Mouse (Mus musculus): ENCODE measurements around the gene Gm7030.
"Not testable (repeated sequence)": the region's sequence is repeated elsewhere in the genome, so short reads cannot be mapped to it uniquely, and the experiment has no call there.

Gm7030 gene

GRCm38 (mm10) chr17:36135421-36136231, 6.4 kb upstream of the Gm7030 start:
- DNase-seq: not testable (repeated sequence)

- DNase-seq: no peak
These were observed 2.5 kb upstream of the Gm7030 start for GRCm38 (mm10) chr17:36131516-36132265.

GRCm38 (mm10) chr17:36128525-36128924, 700 bp downstream of the Gm7030 start:
- not testable (repeated sequence) for DNase-seq

DNA sequence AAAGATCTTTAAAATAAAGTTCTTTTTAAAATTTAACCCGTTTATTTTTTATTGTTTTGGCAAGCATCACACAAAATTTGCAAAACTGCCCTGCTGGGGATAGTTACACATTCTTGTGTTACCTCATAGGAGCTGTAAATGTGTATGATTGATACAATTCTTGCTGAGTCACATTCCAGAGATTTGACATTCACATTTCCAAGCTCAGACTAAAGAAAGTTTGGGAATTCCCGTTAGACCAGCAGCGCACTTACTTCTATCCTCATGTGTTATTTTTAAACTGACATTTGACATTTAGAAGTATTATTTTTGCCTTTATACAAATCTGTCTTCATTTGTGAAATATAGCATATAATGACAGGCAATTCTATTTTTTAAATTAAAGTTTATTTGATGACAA, 5.1 kb downstream of the Gm7030 start:
- DNase-seq: not testable (repeated sequence)

DNA sequence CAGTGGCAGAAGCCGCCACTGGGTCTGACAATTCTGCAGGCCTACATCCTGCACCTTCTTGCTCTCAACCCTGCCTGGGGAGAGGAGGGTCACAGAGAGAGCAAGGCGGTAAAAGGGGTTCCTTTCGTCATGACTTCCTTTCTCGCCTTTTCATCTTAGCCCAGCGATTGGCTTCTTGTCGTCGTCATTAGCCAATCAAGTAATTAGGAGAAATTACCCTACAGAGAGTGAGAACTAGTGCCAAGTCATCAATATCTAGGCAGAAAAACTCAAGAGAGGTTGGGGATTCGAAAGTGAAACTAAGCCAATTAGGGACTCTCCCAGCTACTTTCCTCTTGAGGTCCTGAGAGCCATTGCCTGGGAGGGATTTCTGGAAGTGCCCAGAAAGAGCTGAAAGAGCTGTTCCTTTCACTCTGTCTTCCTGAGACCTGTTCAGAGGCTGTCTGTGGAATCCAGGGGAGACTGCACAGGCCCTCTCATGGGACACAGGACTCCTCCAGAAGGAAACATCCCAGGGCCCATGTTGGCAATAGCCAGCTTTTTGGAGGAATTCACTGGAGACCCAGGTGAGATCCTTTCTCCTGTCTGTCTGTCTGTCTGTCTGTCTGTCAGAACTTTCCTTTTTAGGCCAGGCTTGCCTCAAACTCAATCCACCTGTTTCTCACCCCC, 7.7 kb downstream of the Gm7030 start, which contains the start of gene Gm19684:
Gene Gm19684, plus strand, starts transcription at position 327 of the 669 bp plus-strand sequence.
- DNase-seq: not testable (repeated sequence)

GRCm38 (mm10) chr17:36120839-36121238, 8.4 kb downstream of the Gm7030 start:
- not testable (repeated sequence) for DNase-seq

- DNase-seq: not testable (repeated sequence)
These were observed 12.7 kb downstream of the Gm7030 start for GRCm38 (mm10) chr17:36116545-36116944.

DNA sequence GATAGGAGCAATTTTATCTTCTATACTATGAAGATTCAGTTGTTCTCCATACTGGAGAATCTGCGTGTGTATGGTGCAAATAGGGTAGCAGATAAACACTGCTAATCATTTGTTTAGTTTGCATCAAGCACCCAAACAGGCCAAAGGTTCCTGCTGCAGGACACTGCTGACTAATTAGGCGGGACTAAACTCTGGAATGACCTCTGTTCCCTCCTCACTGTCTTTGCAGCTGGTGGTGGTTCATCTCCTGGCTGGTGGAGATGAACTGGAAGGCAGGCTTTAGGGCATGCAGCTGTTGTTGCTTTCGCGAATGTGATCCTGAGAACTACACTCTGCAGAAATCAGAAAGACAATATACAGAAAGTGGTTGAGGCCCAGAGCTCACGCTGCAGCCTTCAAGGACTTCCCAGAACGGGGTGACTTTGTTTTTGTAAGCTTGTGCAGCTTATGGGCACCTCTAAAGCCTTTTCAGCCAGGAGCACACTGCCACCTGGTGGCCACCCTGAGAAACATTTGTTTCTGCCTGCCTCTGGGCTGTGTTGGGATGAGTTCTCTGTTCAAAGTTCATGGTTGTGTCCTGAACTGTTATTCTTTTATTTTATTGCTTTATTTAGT, 15.1 kb downstream of the Gm7030 start:
- peak; percentile 48 for DNase-seq

DNA sequence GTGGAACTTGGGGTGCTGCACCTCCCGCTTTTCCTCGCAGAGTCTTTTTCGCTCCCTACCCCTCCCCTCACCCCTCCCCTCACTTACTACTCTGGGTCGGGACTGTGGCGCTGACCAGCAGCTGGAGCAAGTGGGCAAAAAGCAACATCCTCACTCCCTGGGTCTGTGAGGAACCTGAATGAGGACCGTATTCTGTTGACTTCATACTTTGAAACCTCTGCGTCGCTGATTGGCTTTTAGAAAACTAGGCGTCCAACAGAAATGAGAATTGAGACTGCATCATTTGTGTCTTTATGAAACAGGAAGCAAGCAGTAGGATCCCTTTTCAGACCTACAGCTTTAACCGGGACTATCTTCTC, 17.7 kb downstream of the Gm7030 start:
- DNase-seq: not testable (repeated sequence)

DNA sequence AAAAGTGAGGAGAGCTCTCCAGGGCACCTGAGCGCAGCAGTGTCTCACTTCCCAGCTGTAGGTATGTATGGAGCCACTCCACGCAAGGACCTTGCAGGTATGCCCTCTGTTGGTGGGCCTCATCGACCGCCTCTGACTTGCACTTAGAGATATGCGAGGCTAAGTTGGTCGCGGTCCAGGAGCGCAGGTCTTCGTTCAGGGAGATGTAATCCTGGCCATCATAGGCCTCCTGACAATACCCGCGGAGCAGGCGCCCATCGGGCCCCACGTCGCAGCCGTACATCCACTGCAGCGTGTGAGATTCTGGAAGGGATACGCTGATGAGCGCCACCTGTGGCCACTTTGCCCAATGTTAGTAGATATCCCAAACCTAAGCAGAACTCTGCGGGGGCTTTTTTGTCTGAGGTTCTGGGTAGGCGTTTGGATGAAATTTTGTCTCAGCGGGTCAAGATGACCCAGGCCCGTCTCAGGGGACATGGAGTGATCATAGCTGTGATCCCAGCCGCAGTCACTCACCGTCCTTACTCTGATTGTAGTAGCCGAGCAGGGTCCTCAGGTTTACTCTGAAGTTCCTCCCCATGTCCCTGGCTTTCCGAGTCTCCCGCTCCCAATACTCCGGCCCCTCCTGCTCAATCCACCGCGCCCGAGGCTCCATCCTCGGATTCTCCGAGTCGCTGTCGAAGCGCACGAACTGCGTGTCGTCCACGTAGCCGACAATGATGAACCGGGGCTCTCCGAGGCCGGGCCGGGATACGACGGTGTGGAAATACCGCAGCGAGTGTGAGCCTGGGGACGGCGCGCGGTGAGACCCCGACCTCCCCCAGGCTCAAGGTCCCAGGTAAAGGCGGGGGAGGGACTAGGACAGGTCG, 18.4 kb downstream of the Gm7030 start:
- peak; percentile 31 for DNase-seq

DNA sequence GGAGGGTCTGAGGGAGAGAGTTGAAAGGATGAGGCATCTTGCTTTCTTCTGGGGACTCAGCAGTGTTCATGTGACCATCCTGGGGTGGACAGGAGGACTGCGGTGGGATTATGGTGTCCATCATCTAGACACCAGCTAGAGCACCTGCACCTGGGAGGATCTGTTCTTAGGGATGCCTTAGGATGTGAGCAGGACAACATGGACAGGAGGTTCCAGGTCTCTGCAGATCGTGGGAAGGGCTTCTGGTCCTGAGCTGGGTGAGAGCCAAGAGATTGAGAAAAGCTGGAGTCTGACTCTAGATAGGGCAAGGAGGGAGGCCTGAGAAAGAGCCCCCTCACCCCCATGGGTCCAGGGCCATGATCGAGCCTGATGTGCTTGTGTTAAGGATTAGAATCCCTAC, 19.1 kb downstream of the Gm7030 start:
- not testable (repeated sequence) for DNase-seq

- not testable (repeated sequence) for DNase-seq
These were observed 27.1 kb downstream of the Gm7030 start for GRCm38 (mm10) chr17:36102091-36102490.

DNA sequence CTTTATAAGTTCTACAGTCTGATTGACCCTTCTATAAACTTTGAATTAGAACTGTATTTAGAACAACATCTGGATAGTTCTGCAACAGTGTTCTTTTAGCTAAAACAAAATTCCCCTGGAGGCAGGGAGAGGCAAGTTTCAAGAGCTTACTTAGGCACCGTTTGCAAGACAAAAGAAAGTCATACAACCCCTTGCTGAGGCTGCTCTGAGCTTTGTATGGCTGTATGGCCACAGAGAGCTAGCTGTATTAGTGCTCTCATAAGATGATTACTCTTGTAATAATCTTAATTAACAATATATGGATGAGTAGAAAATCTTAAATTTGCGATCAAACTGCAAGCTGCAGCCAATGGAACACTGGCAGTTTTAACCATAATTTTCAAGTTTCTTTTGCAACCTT, 29.6 kb downstream of the Gm7030 start:
- DNase-seq: not testable (repeated sequence)

DNA sequence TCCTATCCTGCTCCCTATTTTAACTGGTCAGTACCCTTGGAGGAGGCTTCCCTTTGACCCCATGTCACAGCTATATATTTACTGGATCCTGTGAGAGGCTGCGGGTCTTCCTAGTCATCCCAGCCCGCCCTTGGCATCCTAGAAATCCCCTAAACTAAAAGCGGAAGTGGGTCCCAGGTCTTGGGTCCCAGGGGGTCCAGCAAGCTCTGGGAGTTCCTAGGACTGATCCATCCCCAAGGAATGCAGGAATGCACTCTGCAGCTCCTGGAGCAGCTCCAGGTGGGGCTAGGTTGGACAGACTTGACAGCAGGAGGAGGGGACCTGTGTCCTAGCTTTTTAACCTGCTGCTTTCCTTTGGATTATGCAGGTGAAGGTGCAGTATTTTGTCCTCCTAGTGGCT, 35.3 kb downstream of the Gm7030 start:
- no peak for DNase-seq

DNA sequence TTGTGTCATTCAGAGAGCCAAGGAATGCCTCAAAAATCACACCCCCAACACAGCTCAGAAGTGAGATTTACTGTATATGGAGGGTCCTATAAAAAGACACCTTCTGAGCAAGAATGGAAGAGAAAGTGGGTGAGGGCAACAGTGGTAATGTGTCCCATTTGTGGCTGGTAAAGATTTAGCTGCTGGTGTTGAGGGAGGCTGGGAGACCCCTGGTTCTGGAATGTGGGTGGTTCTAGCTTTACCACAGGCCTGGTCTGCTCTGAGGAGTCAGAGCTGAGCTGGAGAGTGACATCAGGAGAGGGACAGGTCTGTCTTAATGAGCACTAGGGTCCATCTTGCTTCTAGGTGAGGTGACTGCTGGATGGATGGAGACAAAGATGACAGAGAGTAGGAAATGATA, 36.7 kb downstream of the Gm7030 start:
- DNase-seq: not testable (repeated sequence)

GRCm38 (mm10) chr17:36091933-36092332, 37.3 kb downstream of the Gm7030 start:
- not testable (repeated sequence) for DNase-seq

DNA sequence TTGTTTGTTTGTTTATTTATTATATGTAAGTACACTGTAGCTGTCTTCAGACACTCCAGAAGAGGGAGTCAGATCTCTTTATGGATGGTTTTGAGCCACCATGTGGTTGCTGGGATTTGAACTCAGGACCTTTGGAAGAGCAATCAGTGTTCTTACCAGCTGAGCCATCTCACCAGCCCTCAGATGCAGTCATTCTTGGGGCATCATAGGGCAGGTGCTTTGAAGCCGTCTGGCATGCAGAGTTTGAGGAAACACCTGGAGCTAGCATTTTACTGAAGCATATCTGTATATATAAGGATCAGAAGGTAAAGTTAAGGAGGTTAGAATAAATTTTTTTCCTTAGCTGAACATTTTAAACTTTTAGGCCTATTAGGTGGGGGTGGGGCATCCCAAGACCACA, 43.2 kb downstream of the Gm7030 start:
- DNase-seq: not testable (repeated sequence)

DNA sequence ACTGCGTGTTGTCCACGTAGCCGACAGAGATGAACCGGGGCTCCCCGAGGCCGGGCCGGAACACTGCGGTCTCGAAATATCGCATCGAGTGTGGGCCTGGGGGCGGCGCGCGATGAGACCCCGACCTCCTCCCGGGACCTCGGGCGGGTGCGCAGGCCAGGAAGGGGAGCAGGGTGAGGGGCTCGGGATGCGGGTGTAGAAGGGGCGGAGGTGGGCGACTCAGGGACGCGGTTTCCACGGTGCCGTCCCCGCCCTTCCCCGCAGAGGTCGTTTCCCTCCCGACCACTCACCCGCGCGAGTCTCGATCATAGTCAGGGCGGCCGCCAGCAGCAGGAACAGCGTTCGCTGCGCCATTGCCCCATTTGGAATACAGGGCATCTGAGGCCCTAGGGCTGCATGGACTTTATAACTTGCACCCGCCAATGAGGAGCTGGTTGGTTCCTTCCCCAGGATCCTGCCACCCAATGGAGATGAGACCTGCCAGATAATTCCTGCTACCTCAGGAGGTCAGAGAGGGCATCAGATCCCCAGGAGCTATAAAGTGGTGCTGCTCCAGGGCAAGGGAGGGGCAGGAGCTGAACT, 45.3 kb downstream of the Gm7030 start:
- DNase-seq: no peak

DNA sequence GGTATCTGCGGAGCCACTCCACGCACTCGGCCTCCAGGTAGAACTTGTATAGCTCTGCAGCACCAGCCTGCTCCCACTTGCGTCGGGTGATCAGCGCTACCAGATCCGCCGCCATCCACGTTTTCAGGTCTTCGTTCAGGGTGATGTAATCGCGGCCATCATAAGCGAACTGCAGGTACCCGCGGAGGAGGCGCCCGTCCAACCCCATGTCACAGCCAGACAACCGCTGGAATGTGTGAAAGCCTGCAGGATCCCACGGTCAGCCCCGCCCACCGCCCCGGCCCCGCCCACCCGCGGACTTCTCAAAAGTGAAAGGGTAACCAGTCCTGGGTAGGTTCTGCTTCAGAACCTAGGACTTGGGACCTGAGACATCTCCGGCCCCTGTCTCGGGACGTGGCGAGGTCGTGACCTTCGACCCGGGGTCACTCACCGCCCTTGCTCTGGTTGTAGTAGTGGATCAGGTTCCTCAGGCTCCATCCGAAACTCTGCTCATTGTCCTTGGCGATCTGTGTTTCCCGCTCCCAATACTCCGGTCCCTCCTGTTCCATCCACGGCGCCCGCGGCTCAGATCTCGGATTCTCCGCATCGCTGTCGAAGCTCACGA, 45.9 kb downstream of the Gm7030 start:
- DNase-seq: peak; percentile 39

GRCm38 (mm10) chr17:36082519-36083232, 46.5 kb downstream of the Gm7030 start:
- DNase-seq: not testable (repeated sequence)

Data from right cerebral cortex, postnatal 4 days (tissue).